Mouse (Mus musculus) lung, postnatal 4 days (tissue): ENCODE measurements at regions not wholly inside any gene's neighbourhood (a gene's known extent, or its start where the extent isn't known, plus 50 kb on each side); places are given as distances from the start of the nearest gene placed in this dataset.

Experiments
- DNase-seq, 2 experiments: peaks; one replicate each; pipeline ENCODE4 v3.0.0; 2021

DNA sequence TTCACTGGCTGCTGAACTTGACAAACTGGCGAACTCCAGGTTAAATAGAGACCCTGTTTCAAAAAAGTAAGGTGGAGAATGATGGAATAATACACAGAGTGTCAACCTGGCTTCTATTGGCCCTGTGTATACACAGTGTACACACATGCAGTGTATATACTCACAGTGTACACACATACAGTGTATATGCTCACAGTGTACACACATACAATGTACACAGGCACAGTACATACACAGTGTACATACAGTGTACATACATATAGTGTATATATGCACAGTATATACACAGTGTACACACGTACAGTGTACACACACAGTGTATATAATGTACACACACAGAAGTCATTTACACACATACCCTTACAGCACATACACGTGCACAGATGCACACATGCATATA lies 52.4 kb upstream of the Aldh1b1 start:
- DNase-seq = no peak

DNA sequence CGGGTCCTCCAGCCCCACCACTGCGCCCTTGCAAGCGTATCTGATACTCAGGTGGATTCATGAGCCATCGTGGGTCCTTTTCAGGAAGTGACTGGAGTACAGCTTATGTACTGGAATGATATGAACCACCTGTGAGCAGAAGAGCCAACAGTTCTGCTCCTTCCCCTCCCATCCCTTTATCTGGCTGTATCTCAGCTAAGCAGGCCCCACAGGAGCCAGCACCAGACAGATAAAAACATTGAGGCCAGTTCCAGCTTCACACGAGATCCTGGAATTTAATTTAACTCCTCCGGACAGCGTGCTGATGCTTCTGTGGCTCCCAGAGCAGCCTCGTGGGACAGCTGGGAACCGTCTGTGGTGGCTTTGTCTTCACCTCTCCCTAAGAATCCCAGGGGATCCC lies 53.1 kb upstream of the Aldh1b1 start:
- no peak for DNase-seq

DNA sequence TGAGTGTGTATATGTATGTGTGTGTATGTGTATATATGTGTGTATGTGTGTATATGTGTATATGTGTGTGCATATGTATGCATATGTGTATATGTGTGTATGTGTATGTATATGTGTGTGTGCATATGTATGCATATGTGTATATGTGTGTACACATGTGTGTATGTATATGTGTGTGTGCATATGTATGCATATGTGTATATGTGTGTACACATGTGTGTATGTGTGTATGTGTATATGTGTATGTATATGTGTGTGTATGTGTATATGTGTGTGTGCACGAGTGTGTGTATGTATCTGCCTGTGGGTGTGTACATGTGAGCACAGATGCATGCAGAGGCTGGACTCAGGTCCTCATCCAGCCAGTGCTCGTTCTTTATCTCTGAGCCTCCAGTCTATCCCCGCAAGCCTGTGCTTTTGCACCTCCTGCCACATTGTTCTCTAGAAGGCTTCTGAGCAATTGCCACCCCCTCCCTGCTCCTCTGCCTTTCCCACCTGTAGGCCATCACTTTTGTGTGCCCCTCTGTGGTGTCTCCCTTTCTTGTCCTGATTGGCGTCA lies 53.9 kb upstream of the Aldh1b1 start:
- DNase-seq = no peak

DNA sequence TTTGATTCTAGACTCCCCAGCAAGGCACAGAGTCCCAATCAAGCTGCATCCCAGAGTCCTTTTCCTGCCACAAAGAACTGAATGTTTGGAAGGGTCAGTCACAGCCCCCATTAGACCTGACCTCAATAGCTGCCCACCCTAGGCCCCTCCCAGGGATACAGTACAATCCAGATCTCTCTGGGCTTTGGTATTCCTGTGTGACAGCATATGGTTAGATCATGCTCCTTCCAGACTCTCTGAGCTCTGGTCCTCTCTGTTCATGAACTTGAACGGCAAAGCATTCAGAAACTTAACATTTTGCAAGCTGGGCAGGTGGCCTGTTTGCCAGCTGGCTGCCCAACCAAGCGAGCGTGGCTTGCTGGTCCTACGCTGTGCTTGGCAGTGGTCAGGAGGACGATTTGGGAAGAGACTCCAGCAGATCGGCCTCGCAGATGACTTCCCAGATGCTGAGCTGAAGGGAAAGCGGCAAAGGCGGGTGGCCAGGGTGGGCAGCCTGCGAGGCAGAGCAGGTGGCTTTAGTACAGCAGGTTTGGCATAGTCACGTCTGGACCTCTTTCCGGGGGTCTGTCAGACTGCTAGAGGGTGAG lies 58.0 kb upstream of the Aldh1b1 start:
- no peak for DNase-seq

DNA sequence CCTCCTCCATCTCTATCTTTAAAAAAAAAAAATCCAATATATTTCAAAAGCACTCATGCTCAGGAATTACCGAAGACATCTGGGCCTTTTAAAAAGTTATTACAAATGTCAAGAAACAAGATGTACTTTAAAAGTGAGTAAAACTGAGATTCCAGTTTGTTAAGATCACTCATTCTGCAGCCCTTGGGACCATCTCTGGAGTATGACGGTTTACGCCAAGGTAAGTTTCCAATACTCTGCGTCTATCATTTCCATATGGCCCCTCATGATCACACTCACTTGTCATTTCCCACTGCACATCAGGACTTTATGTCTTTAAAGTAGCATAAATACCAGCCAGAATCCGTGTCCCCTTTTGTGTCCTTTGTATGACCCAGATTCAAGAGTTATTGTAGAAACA lies 58.5 kb upstream of the Aldh1b1 start:
- DNase-seq = no peak

DNA sequence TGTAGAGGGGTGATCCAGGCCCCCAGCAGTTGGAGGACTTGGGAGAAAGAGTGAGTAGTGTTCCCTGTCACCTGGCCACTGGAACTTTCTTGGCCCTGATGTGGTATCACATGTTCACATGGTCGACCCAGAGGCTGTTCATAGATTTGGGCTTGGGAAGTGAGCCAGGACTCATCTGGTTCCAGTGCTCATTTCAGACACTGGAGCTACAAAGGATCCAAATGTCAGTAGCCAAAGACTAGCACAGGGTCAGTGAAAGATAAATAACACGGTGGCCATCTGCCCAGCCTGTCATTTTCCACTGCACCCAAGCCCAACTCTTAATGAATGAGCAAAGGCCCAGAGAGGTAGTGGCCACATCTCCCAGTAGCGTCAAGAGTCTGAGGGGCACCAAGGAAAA lies 59.1 kb upstream of the Aldh1b1 start:
- DNase-seq = peak in 1 of 2 experiments; percentile 49

DNA sequence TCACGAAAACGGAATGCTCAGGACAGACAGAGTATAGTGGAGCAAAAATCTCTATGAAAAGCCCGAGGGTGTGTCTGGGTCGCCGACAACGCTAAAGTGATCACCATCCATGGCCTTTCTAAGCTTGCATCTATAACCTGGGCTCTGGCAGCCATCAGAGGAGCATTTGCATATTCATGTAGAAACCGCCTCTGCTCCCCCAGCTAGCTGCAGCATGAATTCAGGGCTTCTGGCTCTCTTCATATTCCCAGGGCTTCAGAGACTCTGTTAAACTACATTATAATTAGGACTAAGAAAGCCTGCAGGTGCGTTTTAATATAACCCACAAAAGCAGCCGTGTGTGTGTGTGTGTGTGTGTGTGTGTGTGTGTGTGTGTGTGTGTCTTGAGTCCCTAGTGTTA lies 59.7 kb upstream of the Aldh1b1 start:
- no peak for DNase-seq

DNA sequence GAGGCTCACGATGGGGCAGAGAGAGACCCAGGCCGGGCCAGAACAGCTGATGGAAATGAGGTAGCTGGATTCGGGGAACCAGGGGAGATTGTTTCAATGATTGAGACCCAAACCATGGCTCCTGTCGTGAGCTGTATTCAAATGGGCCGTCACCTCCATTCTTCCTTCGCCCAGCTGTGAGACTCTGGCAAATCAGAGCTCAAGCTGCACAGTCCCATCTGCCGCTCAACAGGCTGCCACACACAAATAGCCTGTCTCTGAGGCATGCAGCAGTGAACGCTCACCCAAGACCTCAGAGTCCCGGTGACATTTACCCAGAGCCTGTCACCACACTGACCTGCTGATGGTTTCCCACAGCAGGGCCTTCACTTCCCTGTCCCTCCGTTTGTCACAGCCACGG lies 60.1 kb upstream of the Aldh1b1 start:
- DNase-seq = no peak

DNA sequence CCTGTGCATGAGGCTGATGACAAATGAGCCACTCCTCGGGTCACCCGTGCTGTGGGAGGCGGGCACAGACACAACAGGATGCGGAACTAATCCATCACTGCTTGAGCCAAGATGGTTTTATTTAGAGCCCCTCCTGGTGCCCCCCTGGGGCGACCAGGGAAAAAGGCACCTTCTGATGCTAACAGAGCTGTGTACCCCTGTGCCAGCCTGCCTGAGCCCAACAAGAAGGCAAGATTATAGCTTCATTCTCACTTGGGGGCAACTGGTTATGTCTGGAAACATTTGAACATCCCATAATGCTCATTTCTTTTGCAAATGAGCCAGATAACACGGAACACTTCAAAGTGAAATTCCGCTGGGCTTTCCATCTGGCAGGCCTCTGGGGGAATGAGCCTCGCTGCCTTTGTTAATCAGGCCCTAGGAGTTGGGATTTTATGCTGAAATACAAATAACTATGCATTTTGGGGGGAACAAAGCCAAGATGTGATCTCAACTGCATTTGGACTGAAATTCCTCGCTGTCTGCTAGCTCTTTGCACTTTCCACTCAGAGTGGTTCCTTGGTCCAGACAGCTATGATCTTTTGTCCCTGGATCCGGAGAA lies 62.5 kb upstream of the Aldh1b1 start:
- DNase-seq = peak; percentile 27 to 60

DNA sequence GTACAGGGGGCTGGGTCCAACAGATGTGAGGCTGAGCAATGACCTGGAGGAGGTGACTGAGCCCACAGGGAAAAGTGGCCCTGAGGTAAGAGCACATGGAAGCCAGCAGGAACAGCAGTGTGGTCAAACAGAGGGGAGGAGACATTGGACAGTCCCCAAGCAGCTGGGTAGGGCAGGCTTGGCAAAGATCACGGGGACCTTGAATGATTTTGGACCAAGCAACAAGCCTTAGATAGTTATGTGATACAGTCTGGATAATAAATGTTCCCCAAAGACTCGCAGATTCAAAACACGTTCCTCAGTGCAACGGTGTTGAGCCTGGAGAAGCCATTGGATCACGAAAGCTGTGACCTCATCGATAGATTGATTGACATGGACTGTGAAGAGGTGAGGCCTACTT lies 64.8 kb upstream of the Aldh1b1 start:
- no peak for DNase-seq

DNA sequence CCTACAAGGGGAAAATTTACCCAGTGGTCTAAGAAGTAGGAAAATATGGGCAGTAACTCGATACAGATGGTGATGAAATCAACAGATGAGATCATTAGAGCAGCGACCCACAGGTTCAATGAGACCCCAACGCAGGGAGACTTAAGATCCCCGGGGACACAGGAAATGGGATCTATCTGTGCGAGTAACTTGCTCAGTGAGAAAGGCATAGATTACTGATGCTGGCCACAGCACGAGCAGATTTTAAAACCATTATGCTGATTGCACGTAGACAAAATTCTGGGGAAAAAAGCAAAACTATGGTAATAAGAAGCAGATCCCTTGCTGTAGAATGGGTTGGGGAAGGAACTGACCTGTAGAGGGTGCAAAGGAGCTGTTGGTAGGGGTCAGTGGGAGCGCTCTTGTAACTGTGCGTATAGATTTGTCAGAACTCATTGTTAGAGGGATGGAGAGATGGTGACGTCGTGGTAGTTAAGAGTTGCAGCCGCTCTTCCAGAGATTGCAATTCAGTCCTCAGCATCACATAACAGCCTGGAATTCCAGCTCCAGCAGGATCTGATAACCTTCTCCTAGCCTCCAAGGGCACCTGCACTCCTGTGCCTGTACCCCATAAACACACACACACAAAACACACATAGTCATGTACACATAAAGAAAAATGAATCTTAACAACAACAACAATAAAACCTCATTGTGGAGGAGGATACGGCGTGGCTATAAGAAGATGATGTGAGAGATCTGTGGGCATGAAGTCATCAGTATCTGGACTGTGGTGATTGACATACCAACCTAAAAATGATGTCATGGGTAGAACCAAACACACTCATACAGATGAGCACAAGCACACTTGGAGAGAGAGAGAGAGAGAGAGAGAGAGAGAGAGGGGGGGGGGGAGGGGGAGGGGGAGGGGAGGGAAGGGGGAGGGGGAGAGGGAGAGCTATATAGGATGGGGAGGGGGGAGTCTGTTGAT lies 67.7 kb upstream of the Aldh1b1 start:
- DNase-seq = peak in 1 of 2 experiments; percentile 33

DNA sequence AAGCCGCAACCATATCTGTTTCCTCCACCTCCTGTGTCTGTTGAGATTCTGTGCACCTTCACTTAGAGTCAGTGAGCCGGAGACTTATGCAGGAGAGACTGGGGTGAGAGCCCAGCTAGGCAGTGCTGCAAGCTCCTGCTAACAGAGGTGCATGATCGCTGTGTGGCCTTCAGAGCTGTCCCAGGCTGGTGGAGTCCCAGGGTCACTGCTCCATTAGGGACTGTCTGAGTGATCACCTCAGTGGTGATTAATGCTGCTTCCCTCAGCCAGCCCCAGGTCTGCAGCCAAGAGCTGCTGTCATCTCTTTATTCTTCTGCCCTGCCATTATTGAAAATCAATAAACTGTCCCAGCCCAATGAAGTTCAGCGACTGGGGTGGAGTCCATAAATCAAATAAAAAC lies 69.0 kb upstream of the Aldh1b1 start:
- no peak for DNase-seq

DNA sequence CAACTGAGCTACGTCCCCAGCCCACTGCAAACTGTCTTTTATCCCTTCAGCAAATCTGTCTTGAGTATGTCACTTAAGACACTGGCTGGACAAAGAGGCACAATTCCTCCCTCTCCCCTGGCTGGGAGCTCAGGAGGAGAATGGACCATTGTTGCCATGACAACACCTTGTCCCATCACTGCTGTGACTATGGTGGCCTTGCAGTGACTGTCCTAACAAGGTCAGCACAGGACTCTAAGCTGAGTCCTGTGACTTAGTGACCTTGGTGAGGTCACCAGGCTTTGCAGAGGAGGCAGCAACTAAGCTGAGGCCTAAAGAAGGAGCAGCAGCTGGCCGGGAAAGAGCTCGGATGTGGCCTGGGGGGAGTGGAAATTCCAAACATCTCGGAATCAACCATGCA lies 70.0 kb upstream of the Aldh1b1 start:
- no peak for DNase-seq

DNA sequence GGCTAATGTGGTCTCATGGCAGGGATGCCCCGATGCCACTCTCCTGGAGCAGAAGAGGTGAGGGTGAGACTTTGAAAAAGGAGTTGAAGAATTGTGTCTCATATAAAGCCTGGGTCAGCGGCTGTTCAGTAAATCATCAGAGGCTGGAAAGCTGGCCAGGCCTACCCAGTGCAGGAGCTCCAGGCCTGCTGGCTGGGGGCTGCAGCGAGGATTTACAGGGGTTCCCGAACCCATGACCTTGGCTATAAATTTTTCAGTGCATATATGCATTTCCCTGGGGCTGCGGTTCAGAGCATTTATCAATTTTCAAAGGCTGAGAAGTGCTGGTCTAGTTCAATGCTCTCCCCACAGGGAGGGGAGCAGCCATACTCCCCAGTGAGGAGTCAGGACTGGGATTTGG lies 70.9 kb upstream of the Aldh1b1 start:
- no peak for DNase-seq

DNA sequence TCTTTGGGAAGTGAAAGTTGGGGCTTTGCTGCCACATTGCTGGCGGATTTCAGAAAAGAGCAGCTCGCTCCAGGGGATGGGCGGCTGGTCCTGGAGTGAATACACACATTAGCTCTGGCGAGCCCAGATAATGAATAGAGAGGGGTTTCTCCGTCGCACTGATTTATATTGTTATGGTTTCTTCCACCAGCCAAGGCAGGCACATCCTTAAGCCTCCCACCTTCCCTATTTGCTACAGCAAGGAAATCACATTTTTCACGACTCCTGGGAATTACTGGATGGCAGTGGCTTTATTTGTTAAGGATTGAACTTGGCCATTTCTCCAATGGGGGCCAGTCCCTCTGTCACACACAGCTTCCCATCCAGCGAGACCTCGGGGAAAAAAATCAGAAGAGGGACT lies 71.3 kb upstream of the Aldh1b1 start:
- DNase-seq = no peak

DNA sequence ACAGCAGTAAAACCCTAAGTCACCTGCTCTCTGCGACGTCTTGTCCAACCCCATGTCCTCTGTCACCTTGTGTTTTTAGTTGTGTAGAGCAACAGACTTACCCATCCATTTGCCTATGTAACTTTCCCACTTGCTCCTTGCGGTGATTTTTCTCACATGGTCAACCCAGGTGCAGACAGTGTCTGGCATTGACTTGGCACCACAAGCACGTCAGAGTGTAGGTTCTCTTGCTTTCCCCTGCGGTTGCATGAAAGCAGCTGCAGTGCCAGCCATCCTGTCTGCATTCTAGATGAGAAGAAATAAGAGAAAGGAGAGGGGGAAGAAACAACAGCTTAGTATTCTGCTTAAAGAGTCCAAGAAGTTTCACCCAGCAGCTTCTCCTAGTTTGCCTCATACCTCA lies 72.0 kb upstream of the Aldh1b1 start:
- DNase-seq = no peak

DNA sequence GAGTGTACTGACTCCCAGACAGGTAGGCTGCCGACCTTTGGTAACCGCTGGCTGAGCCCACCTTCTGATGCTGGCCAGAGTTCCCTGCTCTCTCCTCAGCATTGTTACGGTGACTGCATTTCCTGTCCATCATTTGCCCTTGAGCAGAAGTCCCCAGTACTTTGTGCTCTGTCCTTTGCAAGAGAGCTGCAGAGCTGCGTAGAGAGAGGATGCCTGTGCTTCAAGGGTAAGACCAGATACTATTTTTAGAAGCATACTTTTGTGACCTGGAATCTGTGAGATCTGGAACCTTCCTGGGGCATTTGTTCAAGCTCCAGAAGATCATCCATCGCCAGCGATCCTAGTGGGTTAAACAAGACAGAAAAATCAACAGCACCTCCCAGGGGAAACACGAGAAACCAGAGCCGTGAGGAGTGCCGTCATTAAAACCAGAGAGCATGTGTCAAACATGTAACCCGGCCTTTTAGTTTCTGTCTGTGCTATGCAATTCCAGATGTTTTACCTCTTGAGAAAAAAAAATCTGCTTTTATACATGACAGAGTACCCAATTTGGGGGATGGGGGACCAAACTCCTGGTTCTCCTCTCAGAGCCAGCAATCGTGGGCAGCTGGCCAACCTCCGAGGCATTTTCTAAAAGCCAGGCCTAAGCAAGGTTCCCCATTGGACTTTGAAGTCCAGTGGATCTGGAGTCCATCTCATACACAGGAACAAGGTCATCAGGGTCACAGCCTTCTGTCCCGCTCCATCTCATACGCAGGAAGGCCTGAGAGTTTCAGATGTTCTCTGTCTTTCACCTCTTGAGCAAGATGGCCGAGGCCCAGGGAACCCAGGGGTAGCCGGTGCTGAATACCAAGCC lies 73.5 kb upstream of the Aldh1b1 start:
- peak in 1 of 2 experiments; percentile 57 for DNase-seq

DNA sequence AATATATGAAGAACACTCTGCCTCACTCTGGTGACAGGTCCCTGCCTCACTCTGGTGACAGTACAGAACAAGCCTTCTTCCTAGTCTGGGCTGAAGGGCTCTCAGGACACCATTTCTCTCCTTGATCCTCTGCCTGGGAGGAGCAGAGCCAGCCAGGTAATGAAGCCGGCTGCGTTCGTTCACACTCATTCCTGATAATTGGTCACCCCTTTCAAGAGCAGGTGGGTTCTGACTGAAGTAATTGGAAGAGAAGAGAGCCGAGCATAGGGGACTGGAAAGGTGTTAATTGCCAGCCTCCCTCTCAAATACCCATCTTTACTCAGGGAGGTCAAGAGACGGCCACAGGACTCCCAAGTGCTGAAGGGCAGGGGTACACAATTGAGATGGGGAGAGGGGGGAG lies 78.5 kb upstream of the Aldh1b1 start:
- no peak for DNase-seq

DNA sequence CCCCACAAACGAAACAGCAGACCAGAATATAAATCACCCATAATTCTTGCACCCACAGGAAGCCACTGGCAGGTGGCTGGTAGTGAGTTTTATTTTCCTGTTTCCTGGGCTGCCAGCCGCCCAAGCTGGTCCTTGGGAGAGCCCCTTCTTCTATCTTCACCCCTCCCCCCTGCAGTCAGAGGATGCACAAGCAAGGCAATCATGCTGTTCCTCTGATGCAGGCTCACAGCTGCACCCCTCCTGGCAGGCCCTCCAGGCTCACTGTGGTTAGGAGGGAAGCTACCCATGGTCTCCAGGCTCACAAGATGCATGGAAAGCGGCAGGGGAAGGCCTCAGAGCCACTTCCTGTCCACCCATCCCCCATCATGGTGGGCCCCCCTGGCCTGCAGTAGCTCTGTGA lies 79.3 kb upstream of the Aldh1b1 start:
- DNase-seq = no peak

DNA sequence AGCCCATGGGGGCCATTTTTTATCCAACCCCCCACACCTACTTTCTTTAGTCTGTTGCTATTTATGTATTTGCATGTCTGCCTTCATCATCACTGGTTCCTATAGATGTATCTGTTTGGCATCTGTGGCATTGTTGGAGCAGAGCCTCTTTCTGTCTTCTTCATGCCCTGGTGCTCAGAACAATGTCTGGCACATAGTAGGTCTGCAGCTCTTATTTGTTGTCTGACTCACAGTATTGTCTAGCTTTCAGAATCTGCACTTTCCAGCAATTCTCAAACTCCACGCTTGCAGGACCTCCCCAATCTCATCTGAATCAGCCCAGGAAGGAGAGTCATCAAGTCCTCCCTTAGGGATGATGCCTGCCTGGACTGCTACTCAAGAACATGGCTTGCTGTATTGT lies 82.9 kb upstream of the Aldh1b1 start:
- no peak for DNase-seq

DNA sequence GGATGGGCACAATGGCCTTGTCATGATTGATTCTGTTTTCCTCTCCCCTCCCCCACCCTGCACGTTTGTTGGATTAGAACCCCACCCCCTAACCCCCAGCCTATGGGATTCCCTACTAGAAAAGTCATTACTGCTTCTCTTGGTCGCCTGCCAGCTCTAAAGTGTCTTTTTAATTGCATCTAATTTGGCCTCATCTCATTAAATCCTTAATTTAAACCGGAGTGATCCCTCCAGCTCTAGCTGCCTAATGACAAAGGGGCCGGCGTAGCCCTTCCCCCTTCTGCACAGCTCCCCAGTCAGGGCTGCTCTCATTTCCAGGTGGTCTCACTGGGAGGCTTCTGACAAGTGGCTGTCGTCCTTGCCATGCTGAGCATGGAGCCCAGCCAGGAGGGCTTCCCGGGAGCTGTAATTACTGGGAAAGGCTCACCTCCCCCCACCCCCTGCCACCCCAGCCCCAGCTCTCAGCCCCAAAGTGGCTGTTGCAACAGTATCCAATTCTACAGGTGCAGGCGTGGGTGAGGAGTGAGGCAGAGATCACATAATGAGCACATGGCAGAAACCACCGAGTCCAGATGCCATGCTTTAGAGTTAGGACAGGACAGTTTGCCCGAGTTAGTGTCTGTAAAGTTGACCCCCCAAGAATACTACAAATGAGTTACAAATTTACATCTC lies 84.8 kb upstream of the Aldh1b1 start:
- DNase-seq = no peak

DNA sequence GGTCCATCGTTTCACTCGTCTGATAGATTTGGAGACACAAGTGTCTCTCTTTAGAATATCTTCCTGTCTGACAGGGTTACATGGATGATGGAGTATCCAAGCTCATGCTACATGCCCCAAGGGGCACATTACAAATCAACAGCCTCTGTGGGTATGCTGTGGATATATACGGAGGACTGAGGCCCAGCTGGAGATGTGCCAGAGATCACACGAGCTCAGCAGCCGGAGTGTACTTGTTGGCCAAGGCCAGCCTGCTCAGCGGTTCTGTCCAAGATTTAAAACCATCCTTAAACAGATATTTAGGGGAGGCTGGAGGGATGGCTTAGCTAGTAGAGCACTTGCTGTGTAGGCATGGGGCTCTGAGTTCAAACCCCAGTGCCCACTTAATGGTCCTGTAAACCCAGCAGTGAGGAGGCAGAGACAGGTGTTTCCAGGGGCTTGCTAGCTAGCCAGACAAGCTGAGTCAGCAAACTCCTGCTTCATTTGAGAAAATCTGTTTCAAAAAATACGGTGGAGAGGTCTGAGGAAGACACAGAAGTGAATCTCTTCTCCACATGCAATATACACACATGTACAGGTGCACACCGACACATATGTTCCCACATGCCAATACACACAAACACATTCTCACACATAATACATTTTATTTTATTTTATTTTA lies 85.6 kb upstream of the Aldh1b1 start:
- DNase-seq = peak in 1 of 2 experiments; percentile 32
